Mouse (Mus musculus) effector memory CD4-positive, alpha-beta T cell, adult 7 months (primary cell): ENCODE data around the gene Stk38l. TPM values are rescaled to one million over a fixed set of nuclear protein-coding genes. Genes with fewer than 3 reads are reported as not detected.

Experiments
- polyA plus RNA-seq: library from polyadenylated mRNA; unstranded; fragments of 100-300 nt; shearing (Covaris generic); gene quantifications from one replicate; pipeline ENCODE4 v1.2.1, GENCODE M21; 2017

Stk38l gene
- 13.8 TPM for polyA plus RNA-seq

GRCm38 (mm10) chr6:146724581-146725383 is at the start of gene Stk38l:
Stk38l (plus strand) TSS chr6:146724995.

GRCm38 (mm10) chr6:146795924-146796545 is 71.2 kb downstream of the Stk38l start, which contains the start of gene Arntl2:
Arntl2 (plus strand) TSS chr6:146796055.

Other genes with a start within 250 kb of the Stk38l start
- gene Itpr2, start 222.8 kb upstream of the Stk38l start, polyA plus RNA-seq = 162 TPM
- 140 TPM for gene Fgfr1op2, start 147.8 kb upstream of the Stk38l start, polyA plus RNA-seq
- 82.8 TPM for gene Ints13, start 147.2 kb upstream of the Stk38l start, polyA plus RNA-seq
- 51.7 TPM for gene Med21, start 82.4 kb upstream of the Stk38l start, polyA plus RNA-seq
- 22.9 TPM for gene Tm7sf3, start 82.2 kb upstream of the Stk38l start, polyA plus RNA-seq
- gene Arntl2, start 71.1 kb downstream of the Stk38l start, polyA plus RNA-seq = 0.61 TPM
- not detected for gene Smco2, start 125.1 kb downstream of the Stk38l start, polyA plus RNA-seq
- 5.8 TPM for gene Ppfibp1, start 163.5 kb downstream of the Stk38l start, polyA plus RNA-seq
- gene 1700034J05Rik, start 229.4 kb downstream of the Stk38l start, polyA plus RNA-seq = not detected